11 mouse cellular contexts compared by ENCODE assay signal in the genomic region with DNA sequence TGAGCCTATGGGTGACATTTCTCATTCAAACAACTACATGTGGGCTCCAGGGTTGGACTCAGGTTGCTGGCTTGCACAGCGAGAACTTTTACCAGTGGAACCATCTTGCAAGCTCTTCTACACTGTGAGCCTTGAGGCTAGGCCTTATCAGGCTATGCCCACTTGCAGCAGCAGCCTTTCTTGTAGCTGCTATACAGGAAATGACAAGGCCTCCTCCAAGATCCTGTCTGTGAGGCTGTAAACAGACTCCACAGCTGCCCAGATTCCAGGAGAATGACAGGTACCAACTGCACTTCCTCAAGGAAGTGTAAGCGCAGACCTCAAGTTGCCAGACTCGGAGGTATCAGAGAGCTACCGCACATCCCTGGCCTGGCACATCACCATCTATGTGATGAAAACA. TPM values are rescaled to one million over a fixed set of nuclear protein-coding genes. Genes with fewer than 3 reads are reported as not detected.
A peak's percentile ranks its signal among the peaks of the same experiment; 100 is the strongest.
DNase-seq lines count a peak whose midpoint lies in the region; ATAC-seq lines count a peak whose summit lies in the region.
"Had no signal": no experiment of that assay in that cellular context is flagged by ENCODE, and none has a peak within 500 bp of the region (broad histone marks: within the 10 kb centered on the region; RNA-seq: fewer than 3 reads in every experiment).

No protein-coding gene starts in this region.

- 71% methylated on average over 4 of the region's 4 CpGs for WGBS in limb, embryonic 15.5 days
- 95% methylated on average over 4 of the region's 4 CpGs for WGBS in midbrain, embryonic 13.5 days

- no peaks in the 10 kb centered on the region for H3K36me3 ChIP-seq in limb, embryonic 15.5 days
- H3K36me3 ChIP-seq in midbrain, embryonic 13.5 days: no peaks in the 10 kb centered on the region
- H3K36me3 ChIP-seq: embryonic facial prominence, embryonic 15.5 days; limb, embryonic 13.5 days had no signal

- no peak overlapping the region for H3K4me2 ChIP-seq in limb, embryonic 15.5 days
- no peak overlapping the region for H3K4me2 ChIP-seq in midbrain, embryonic 13.5 days (replicated peaks)
- H3K4me2 ChIP-seq: embryonic facial prominence, embryonic 15.5 days; limb, embryonic 13.5 days had no signal

- H3K27ac ChIP-seq in limb, embryonic 15.5 days: no peak overlapping the region; the same call in 1 of the 2 replicates
- H3K27ac ChIP-seq in midbrain, embryonic 13.5 days: no peak overlapping the region
- H3K27ac ChIP-seq: embryonic facial prominence, embryonic 15.5 days; limb, embryonic 13.5 days had no signal

- ATAC-seq in common myeloid progenitor, adult 5-6 weeks (replicated peaks; ENCODE audit: low read depth, poor library complexity, severe bottlenecking): peak; percentile 72
- ATAC-seq in limb, embryonic 15.5 days (ENCODE audit: insufficient number of reproducible peaks, low FRiP score, low TSS enrichment, low read depth): no peak
- ATAC-seq in midbrain, embryonic 13.5 days: no peak

- no peaks in the 10 kb centered on the region for H3K27me3 ChIP-seq in limb, embryonic 15.5 days
- H3K27me3 ChIP-seq in midbrain, embryonic 13.5 days: no peaks in the 10 kb centered on the region
- H3K27me3 ChIP-seq: embryonic facial prominence, embryonic 15.5 days; limb, embryonic 13.5 days had no signal

- H3K4me1 ChIP-seq in limb, embryonic 15.5 days: peaks cover 16% of the 10 kb centered on the region
- H3K4me1 ChIP-seq in midbrain, embryonic 13.5 days (replicated peaks): peaks cover 8% of the 10 kb centered on the region

- H3K9ac ChIP-seq in limb, embryonic 15.5 days: 0 out of 2 replicates have a peak overlapping the region, but pooled peaks have one; percentile 1
- H3K9ac ChIP-seq in midbrain, embryonic 13.5 days (replicated peaks): no peak overlapping the region
- H3K9ac ChIP-seq: embryonic facial prominence, embryonic 15.5 days; limb, embryonic 13.5 days had no signal

- H3K4me3 ChIP-seq in limb, embryonic 15.5 days: no peak overlapping the region
- no peak overlapping the region for H3K4me3 ChIP-seq in midbrain, embryonic 13.5 days (replicated peaks)
- H3K4me3 ChIP-seq: embryonic facial prominence, embryonic 15.5 days; limb, embryonic 13.5 days; myocyte had no signal

- DNase-seq in kidney, adult 9 months: peak; percentile 26
- DNase-seq in kidney, postnatal 10 days: no peak
- DNase-seq in lung, postnatal 4 days: peak; percentile 35 to 56
- DNase-seq in retina, embryonic 14.5 days (ENCODE audit: low spot score): no peak
- DNase-seq: right cerebral cortex, postnatal 14 days had no signal

- no peaks in the 10 kb centered on the region for H3K9me3 ChIP-seq in limb, embryonic 15.5 days
- no peaks in the 10 kb centered on the region for H3K9me3 ChIP-seq in midbrain, embryonic 13.5 days
- H3K9me3 ChIP-seq: embryonic facial prominence, embryonic 15.5 days; limb, embryonic 13.5 days had no signal

RNA-seq across cellular contexts. Expression of a gene that starts 6.0 kb away (rescaled TPM):
- total RNA-seq in common myeloid progenitor, adult 5-6 weeks (2017): 29.5 and 39.6 TPM in 2 replicates
- 42.0 and 45.4 TPM in 2 replicates for polyA plus RNA-seq in limb, embryonic 15.5 days (2015; fragmentation: Nextera tagmentation; extraction: Ambion mirVana)
- 0.79 and 1.1 TPM in 2 replicates for polyA plus RNA-seq in midbrain, embryonic 13.5 days (2015; fragmentation: Nextera tagmentation; extraction: Ambion mirVana)

RNA-seq across cellular contexts. Expression of a gene that starts 6.1 kb away (rescaled TPM):
- total RNA-seq in common myeloid progenitor, adult 5-6 weeks (2017): 3.4 and 3.7 TPM in 2 replicates
- 33.8 and 36.2 TPM in 2 replicates for polyA plus RNA-seq in limb, embryonic 15.5 days (2015; fragmentation: Nextera tagmentation; extraction: Ambion mirVana)
- polyA plus RNA-seq in midbrain, embryonic 13.5 days (2015; fragmentation: Nextera tagmentation; extraction: Ambion mirVana): 16.4 and 18.5 TPM in 2 replicates

RNA-seq across cellular contexts. Expression of a gene that starts 40.3 kb away (rescaled TPM):
- total RNA-seq in common myeloid progenitor, adult 5-6 weeks (2017): 6,938 and 7,194 TPM in 2 replicates
- polyA plus RNA-seq in limb, embryonic 15.5 days (2015; fragmentation: Nextera tagmentation; extraction: Ambion mirVana): 1,698 and 2,211 TPM in 2 replicates
- 1,380 and 1,385 TPM in 2 replicates for polyA plus RNA-seq in midbrain, embryonic 13.5 days (2015; fragmentation: Nextera tagmentation; extraction: Ambion mirVana)

Comparison
In these comparisons a context has a peak if more than half of its experiments do, and no peak if none do; other contexts are left out.
1. DNase-seq: peak in kidney, adult 9 months (single experiment) and lung, postnatal 4 days (2 of 2); none in kidney, postnatal 10 days (single experiment) and retina, embryonic 14.5 days (single experiment).
2. RNA of a gene that starts 6.0 kb away (polyA plus RNA-seq): 42.0 to 45.4 TPM in limb, embryonic 15.5 days; 0.79 to 1.1 TPM in midbrain, embryonic 13.5 days; every median in the first group is over 10 times any median in the second.